Mouse (Mus musculus): ENCODE measurements around the gene Fmnl3.
"Not testable (repeated sequence)": the region's sequence is repeated elsewhere in the genome, so short reads cannot be mapped to it uniquely, and the experiment has no call there.

- not testable (repeated sequence) for TF ChIP-seq GATA1, TAL1 (IDR thresholded peaks at IDR 0.05; ENCODE audit: low read length)
Observed at GRCm38 (mm10) chr15:99386110-99386509, 15.8 kb upstream of the Fmnl3 start.

All from erythroblast, embryonic 14.5 days (primary cell).